Mouse (Mus musculus): ENCODE measurements around the gene Hoxa6. TPM values are rescaled to one million over a fixed set of nuclear protein-coding genes. Genes with fewer than 3 reads are reported as not detected.

Gene Hoxa6
- polyA plus RNA-seq, 1 experiment from 2014 or later = 4.4 TPM

DNA sequence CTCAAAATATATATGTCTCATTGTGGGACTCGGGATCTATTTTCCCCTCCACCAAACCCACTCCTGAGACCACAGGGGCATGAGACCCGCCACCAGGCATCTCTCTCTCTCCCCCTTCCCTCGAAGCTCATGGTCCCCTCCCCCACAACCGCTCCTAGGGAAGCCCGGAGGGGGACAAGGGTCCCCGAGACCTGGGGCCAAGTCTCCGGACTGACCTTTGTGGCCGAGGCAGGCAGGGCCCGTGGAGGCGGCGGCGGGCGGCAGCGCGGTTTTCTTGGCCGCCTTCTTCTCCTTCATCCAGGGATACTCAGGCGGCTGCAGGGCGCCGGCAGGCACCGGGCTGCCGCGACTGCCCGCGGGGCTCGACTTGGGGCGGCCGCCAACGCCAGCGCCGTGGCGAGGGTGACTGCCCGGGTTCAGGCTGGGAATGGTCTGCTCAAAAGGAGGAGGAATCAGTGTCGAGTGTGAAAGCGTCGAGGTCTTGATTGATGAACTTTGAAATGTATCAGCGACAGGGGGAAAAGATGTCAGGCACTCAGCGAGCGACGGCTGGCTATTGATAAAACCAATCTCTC, 44.4 kb downstream of the Hoxa6 start:
- WGBS = under 1% methylated on average over 38 of the region's 39 CpGs
- Histone ChIP-seq H3K36me3 (ENCODE audit: control insufficient read depth, insufficient read depth, low read length) (no peaks in the 10 kb centered on the region), H3K4me1 (ENCODE audit: control insufficient read depth, insufficient read depth, low read length) (peaks cover 87% of the 10 kb centered on the region), H3K27ac (ENCODE audit: low read depth, low read length) (peak overlapping the region; percentile 88), H3K9me3 (ENCODE audit: control insufficient read depth, low read length) (no peaks in the 10 kb centered on the region), H3K4me3 (ENCODE audit: low read length) (peak overlapping the region; percentile 38), H3K4me2 (replicated peaks; ENCODE audit: low read depth, low read length) (peak overlapping the region; percentile 76), H3K27me3 (ENCODE audit: control insufficient read depth, insufficient read depth, low read length) (no peaks in the 10 kb centered on the region; the same call in 1 of the 2 replicates), H3K9ac (ENCODE audit: low read depth, low read length) (peak overlapping the region; percentile 72)
- no peak for ATAC-seq (ENCODE audit: low FRiP score, low TSS enrichment)

DNA sequence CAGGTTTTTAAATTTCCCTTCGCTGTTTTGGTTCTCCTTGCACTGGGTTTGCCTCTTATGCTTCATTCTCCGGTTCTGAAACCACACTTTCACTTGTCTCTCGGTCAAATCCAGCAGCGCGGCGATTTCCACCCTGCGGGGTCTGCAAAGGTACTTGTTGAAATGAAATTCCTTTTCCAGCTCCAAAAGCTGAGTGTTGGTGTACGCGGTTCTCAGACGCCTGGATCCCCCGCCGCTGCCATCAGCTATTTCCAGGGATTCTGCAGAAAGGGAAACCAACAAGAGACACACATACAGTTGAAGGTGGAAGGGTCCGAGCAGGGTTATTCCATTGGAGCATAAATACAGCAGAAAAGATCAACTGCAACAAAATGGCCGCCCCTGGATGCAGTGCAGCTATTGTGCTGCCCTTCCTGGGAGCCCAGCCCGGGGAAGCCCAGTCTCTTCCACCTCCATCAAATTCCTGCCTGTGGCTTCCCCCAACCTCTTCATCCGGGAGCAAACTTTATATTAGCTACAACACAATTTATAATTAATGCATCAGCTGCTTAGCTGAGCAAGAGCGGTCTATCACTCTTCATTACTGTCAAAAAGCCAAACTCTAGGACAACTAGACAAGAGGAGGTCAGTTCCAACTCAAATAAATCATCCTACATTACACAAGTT, 45.0 kb downstream of the Hoxa6 start:
- peak overlapping the region; percentile 72 for H3K9ac ChIP-seq (ENCODE audit: low read depth, low read length)
- ATAC-seq (ENCODE audit: low FRiP score, low TSS enrichment) = no peak
- peak overlapping the region; percentile 38 for H3K4me3 ChIP-seq (ENCODE audit: low read length)
- H3K9me3 ChIP-seq (ENCODE audit: control insufficient read depth, low read length) = no peaks in the 10 kb centered on the region
- H3K27ac ChIP-seq (ENCODE audit: low read depth, low read length) = peak overlapping the region; percentile 88
- H3K4me1 ChIP-seq (ENCODE audit: control insufficient read depth, insufficient read depth, low read length) = peaks cover 86% of the 10 kb centered on the region
- 11% methylated on average over 17 of the region's 17 CpGs for WGBS
- no peaks in the 10 kb centered on the region; the same call in 1 of the 2 replicates for H3K27me3 ChIP-seq (ENCODE audit: control insufficient read depth, insufficient read depth, low read length)
- H3K4me2 ChIP-seq (replicated peaks; ENCODE audit: low read depth, low read length) = peak overlapping the region; percentile 76
- no peaks in the 10 kb centered on the region for H3K36me3 ChIP-seq (ENCODE audit: control insufficient read depth, insufficient read depth, low read length)

DNA sequence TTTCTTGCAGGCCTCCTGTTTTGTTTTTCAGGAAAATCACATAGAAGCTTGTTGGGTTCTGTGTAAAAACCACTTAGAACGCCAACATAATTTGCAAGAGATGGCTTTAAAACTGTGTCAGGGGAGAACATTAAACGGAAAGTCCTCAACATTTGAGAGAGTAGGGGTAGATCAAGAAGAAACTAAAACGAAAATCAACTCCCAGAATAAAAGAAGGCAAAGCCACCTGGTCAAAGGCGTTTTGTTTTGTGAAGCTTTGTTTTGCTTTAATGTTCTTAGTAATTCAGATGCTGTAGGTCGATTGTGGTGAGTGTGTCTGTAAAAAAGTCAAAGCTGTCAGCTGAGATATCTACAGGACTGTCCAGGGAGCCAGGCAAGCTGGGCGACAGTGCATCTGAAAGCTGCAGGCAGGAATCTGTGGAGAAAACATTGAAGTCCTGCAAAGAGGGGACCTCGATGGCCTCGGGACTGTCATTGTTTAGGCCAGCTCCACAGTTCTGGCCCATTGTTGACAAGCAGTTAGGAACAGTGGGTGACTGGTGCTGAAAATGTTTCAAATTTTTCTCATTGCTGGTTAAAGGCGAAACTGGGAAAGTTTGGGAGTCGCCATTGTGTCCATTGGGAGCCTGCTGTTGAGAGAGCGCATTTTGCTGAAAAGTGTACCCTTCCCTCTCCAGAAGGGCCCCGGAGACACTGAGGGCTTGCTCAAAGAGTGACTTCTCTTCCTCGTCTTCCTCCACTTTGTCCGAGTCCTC, 45.7 kb downstream of the Hoxa6 start:
- Histone ChIP-seq H3K27ac (ENCODE audit: low read depth, low read length) (peak overlapping the region; percentile 88; the same call in 1 of the 2 replicates), H3K9ac (ENCODE audit: low read depth, low read length) (peak overlapping the region; percentile 72; the same call in 1 of the 2 replicates), H3K4me1 (ENCODE audit: control insufficient read depth, insufficient read depth, low read length) (peaks cover 79% of the 10 kb centered on the region), H3K4me3 (ENCODE audit: low read length) (peak overlapping the region; percentile 38), H3K9me3 (ENCODE audit: control insufficient read depth, low read length) (no peaks in the 10 kb centered on the region), H3K4me2 (replicated peaks; ENCODE audit: low read depth, low read length) (peak overlapping the region; percentile 76), H3K36me3 (ENCODE audit: control insufficient read depth, insufficient read depth, low read length) (no peaks in the 10 kb centered on the region), H3K27me3 (ENCODE audit: control insufficient read depth, insufficient read depth, low read length) (no peaks in the 10 kb centered on the region; the same call in 1 of the 2 replicates)
- ATAC-seq (ENCODE audit: low FRiP score, low TSS enrichment) = no peak
- 26% methylated on average over 14 of the region's 14 CpGs for WGBS

DNA sequence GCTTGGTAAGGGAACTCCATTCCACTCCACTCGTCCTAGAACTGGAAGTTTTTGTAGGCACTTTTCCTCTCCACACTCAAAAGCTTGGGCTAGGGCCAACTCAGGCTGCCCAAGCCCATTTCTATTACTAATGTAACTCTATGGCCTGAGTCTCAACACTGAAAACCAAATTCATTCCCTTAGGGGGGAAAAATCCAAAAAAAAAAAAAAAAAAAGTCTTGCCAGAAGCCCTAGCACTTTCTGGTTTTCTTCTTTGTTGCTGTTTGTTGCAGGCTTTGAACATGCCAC, 46.5 kb downstream of the Hoxa6 start:
- Histone ChIP-seq H3K27me3 (ENCODE audit: control insufficient read depth, insufficient read depth, low read length) (peaks cover 4% of the 10 kb centered on the region; the same call in 1 of the 2 replicates), H3K27ac (ENCODE audit: low read depth, low read length) (no peak overlapping the region), H3K9me3 (ENCODE audit: control insufficient read depth, low read length) (no peaks in the 10 kb centered on the region), H3K4me1 (ENCODE audit: control insufficient read depth, insufficient read depth, low read length) (peaks cover 71% of the 10 kb centered on the region), H3K36me3 (ENCODE audit: control insufficient read depth, insufficient read depth, low read length) (no peaks in the 10 kb centered on the region), H3K4me3 (ENCODE audit: low read length) (no peak overlapping the region), H3K4me2 (replicated peaks; ENCODE audit: low read depth, low read length) (no peak overlapping the region; the same call in 1 of the 2 replicates), H3K9ac (ENCODE audit: low read depth, low read length) (no peak overlapping the region)
- no peak for ATAC-seq (ENCODE audit: low FRiP score, low TSS enrichment)
- 25% methylated on average over 1 of the region's 1 CpGs for WGBS

DNA sequence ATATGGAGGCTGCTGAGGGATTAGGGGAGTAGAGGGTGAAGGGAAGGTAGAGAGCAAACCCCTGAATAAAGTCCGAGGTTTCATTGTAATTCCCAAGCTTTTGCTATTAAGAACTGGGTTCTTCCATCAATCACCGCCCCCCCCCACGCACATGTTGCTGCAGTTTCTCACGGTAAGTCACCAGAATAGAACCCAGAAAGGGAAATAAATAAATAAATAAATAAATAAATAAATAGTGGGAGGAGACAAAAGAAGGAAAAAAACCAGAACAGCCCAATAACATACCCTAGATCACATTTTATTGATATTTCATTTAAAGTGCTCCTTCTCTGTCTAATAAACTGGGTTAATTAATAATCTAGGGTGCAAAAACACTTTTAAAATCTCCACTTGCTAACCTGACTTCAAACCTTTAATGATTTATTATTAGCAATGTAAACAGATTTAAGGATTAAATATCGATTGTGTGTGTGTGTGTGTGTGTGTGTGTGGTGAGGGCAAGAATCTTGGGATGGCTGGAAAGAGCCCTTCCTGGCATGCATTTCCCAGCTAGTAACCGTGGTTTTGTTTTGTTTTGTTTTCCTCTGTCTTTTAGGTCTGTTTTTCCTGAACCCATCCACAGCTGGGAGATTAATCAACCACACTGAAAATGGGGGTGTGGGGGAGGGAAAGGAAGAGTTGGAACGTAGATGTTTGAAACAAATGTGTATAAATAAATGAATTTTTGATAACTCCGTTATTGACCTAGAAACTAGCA, 47.0 kb downstream of the Hoxa6 start:
- Histone ChIP-seq H3K9me3 (ENCODE audit: control insufficient read depth, low read length) (no peaks in the 10 kb centered on the region), H3K27ac (ENCODE audit: low read depth, low read length) (peak overlapping the region; percentile 94), H3K4me1 (ENCODE audit: control insufficient read depth, insufficient read depth, low read length) (peaks cover 66% of the 10 kb centered on the region), H3K4me3 (ENCODE audit: low read length) (peak overlapping the region; percentile 66; the same call in 1 of the 2 replicates), H3K36me3 (ENCODE audit: control insufficient read depth, insufficient read depth, low read length) (no peaks in the 10 kb centered on the region), H3K27me3 (ENCODE audit: control insufficient read depth, insufficient read depth, low read length) (peaks cover 8% of the 10 kb centered on the region), H3K4me2 (replicated peaks; ENCODE audit: low read depth, low read length) (peak overlapping the region; percentile 82), H3K9ac (ENCODE audit: low read depth, low read length) (0 out of 2 replicates have a peak overlapping the region, but pooled peaks have one; percentile 40)
- ATAC-seq (ENCODE audit: low FRiP score, low TSS enrichment) = no peak
- WGBS = 7% methylated on average over 8 of the region's 8 CpGs

DNA sequence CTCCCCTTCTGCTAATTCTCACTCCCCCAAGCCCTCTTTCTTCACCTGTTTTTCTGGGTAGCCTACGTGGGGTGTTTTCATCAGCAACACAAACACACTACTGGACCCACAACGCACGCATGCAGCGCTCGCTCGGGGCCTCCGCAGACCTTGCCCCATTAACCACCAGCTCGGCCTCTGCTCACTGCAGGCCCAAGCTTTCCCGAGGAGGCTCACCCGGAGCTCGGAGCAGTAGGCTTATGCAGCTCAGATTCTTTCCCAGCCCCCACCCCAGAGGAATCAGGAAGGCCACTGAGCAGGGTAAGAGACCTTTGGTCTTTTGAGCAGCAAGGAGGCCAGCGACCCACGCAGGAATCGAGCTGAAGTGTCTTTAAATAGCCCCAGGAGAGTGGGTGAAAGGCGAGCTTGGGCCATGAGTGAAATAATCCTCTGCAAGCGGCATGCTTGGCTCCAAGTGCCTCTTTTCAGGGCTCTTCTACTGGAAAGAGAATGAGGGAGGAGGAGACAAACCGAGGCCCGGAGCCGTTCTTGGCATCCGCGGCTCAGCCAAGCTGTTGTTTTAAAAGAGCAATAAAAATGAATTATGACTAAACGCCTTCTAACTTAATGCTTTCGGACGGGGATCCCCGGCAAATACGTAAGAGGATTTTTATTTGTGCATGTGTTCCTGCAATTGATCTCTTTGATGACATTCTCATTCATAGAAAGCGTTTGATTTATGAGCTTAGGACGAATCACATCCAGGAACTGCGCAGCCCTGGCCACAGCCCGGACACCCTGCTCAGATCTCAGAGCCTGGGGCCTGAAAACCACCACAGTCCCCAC, 47.8 kb downstream of the Hoxa6 start:
- H3K9me3 ChIP-seq (ENCODE audit: control insufficient read depth, low read length) = no peaks in the 10 kb centered on the region
- peaks cover 60% of the 10 kb centered on the region for H3K4me1 ChIP-seq (ENCODE audit: control insufficient read depth, insufficient read depth, low read length)
- 2% methylated on average over 30 of the region's 30 CpGs for WGBS
- peak overlapping the region; percentile 60 for H3K9ac ChIP-seq (ENCODE audit: low read depth, low read length)
- peak overlapping the region; percentile 66 for H3K4me3 ChIP-seq (ENCODE audit: low read length)
- peaks cover 16% of the 10 kb centered on the region for H3K27me3 ChIP-seq (ENCODE audit: control insufficient read depth, insufficient read depth, low read length)
- ATAC-seq (ENCODE audit: low FRiP score, low TSS enrichment) = peak; percentile 24; the same call in 1 of the 2 replicates
- peak overlapping the region; percentile 82 for H3K4me2 ChIP-seq (replicated peaks; ENCODE audit: low read depth, low read length)
- no peaks in the 10 kb centered on the region for H3K36me3 ChIP-seq (ENCODE audit: control insufficient read depth, insufficient read depth, low read length)
- H3K27ac ChIP-seq (ENCODE audit: low read depth, low read length) = peak overlapping the region; percentile 94

DNA sequence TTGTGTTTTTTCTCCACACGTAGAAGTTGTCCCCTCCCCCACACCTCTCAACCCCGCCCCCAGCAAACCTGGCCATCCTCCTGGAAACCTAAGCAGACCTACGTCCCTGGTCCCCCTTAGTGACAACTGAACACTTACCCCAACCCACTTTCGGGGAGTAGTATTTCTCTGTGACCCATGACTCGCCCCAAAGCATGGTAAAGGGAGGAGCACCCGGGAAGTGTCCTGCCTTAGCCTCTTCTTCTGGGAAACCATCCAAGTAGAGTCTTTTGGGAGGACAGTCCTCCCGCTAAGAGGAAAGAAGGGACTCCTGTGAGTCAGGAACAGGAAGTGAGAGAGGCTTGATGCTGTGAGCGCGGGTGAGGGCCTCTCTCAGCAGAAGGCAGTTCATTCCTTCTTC, 48.5 kb downstream of the Hoxa6 start:
- peak overlapping the region; percentile 66 for H3K4me3 ChIP-seq (ENCODE audit: low read length)
- H3K27me3 ChIP-seq (ENCODE audit: control insufficient read depth, insufficient read depth, low read length) = peaks cover 22% of the 10 kb centered on the region

DNA sequence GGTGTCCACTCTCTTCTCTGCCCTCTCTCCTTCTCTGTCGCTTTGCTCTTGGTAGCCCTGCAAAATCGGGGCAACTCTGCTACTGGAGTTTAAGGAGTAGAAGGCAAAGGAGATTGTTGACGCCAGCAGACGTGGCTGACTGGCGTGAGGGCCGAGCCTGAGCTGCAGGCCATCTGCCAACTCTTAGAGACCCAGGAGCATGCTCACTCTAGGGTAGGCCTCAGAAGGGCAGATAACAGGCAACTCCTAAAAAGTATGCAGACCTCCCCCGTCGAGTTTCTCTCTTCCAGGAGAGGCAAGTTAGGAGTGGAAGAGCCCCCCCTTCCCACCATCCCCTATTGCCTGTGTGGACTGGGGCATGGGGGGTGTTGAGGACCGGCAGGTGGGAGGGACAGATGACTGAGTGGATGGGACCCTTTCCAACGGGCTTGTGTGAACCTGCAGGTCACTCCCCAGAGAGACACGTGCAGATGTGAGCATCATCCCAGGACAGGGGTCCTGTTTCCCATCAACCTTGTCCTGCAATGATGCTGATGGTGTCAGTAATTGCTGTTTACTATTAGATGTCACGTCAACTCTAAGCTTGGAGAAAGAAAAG, 49.3 kb downstream of the Hoxa6 start:
- Histone ChIP-seq H3K27me3 (ENCODE audit: control insufficient read depth, insufficient read depth, low read length) (peaks cover 29% of the 10 kb centered on the region), H3K27ac (ENCODE audit: low read depth, low read length) (peak overlapping the region; percentile 83), H3K9me3 (ENCODE audit: control insufficient read depth, low read length) (no peaks in the 10 kb centered on the region), H3K4me3 (ENCODE audit: low read length) (peak overlapping the region; percentile 66), H3K36me3 (ENCODE audit: control insufficient read depth, insufficient read depth, low read length) (no peaks in the 10 kb centered on the region), H3K9ac (ENCODE audit: low read depth, low read length) (peak overlapping the region; percentile 71), H3K4me1 (ENCODE audit: control insufficient read depth, insufficient read depth, low read length) (peaks cover 48% of the 10 kb centered on the region), H3K4me2 (replicated peaks; ENCODE audit: low read depth, low read length) (peak overlapping the region; percentile 82)
- WGBS = 5% methylated on average over 12 of the region's 12 CpGs
- peak; percentile 13; the same call in 1 of the 2 replicates for ATAC-seq (ENCODE audit: low FRiP score, low TSS enrichment)

More for the DNA sequence above, 48.5 kb downstream of the Hoxa6 start:
- peak overlapping the region; percentile 94 for H3K27ac ChIP-seq (ENCODE audit: low read depth, low read length)
- peak overlapping the region; percentile 82 for H3K4me2 ChIP-seq (replicated peaks; ENCODE audit: low read depth, low read length)
- ATAC-seq (ENCODE audit: low FRiP score, low TSS enrichment) = no peak
- no peaks in the 10 kb centered on the region for H3K36me3 ChIP-seq (ENCODE audit: control insufficient read depth, insufficient read depth, low read length)
- WGBS = 7% methylated on average over 9 of the region's 9 CpGs
- H3K9me3 ChIP-seq (ENCODE audit: control insufficient read depth, low read length) = no peaks in the 10 kb centered on the region
- H3K9ac ChIP-seq (ENCODE audit: low read depth, low read length) = peak overlapping the region; percentile 60
- H3K4me1 ChIP-seq (ENCODE audit: control insufficient read depth, insufficient read depth, low read length) = peaks cover 54% of the 10 kb centered on the region
